Mouse (Mus musculus) splenic B cell, adult 2 months (primary cell): ENCODE data around the gene Gm20388.
A peak's percentile ranks its signal among the peaks of the same experiment; 100 is the strongest.

Experiments used
- DNase-seq: peaks from one replicate; pipeline ENCODE4 v3.0.0-alpha.2; 2011; ENCODE audit warnings: low read depth, low spot score
- H3K27me3 ChIP-seq: 2 replicates; pipeline ENCODE4 v1.6.1; 2012; ENCODE audit warnings: mild to moderate bottlenecking, low read length, moderate library complexity, mixed read lengths; ENCODE audit not compliant: control insufficient read depth, poor library complexity, insufficient read depth, severe bottlenecking
- H3K36me3 ChIP-seq: 2 replicates; pipeline ENCODE4 v1.6.1; 2012; ENCODE audit warnings: mild to moderate bottlenecking, low read length, moderate library complexity, mixed read lengths; ENCODE audit not compliant: control insufficient read depth, poor library complexity, insufficient read depth, severe bottlenecking

Gene Gm20388

GRCm38 (mm10) chr8:121761480-121761879 lies 1850.8 kb downstream of the Gm20388 start:
- peak; percentile 9 for DNase-seq
- Histone ChIP-seq H3K27me3 (no peaks in the 10 kb centered on the region), H3K36me3 (no peaks in the 10 kb centered on the region)

GRCm38 (mm10) chr8:121762999-121763699 lies 1852.5 kb downstream of the Gm20388 start:
- no peaks in the 10 kb centered on the region for H3K36me3 ChIP-seq
- no peak for DNase-seq
- no peaks in the 10 kb centered on the region for H3K27me3 ChIP-seq

- DNase-seq: no peak
- H3K27me3 ChIP-seq: no peaks in the 10 kb centered on the region
- no peaks in the 10 kb centered on the region for H3K36me3 ChIP-seq
Observed at GRCm38 (mm10) chr8:121763700-121764013, 1853.0 kb downstream of the Gm20388 start.

GRCm38 (mm10) chr8:121765594-121766138 lies 1855.0 kb downstream of the Gm20388 start:
- DNase-seq: no peak
- Histone ChIP-seq H3K36me3 (no peaks in the 10 kb centered on the region), H3K27me3 (no peaks in the 10 kb centered on the region)

- H3K36me3 ChIP-seq: no peaks in the 10 kb centered on the region
- DNase-seq: no peak
- no peaks in the 10 kb centered on the region for H3K27me3 ChIP-seq
Observed at GRCm38 (mm10) chr8:121769095-121769494, 1858.5 kb downstream of the Gm20388 start.

- no peaks in the 10 kb centered on the region for H3K36me3 ChIP-seq
- H3K27me3 ChIP-seq: no peaks in the 10 kb centered on the region
- DNase-seq: no peak
Observed at GRCm38 (mm10) chr8:121769621-121770020, 1859.0 kb downstream of the Gm20388 start.

GRCm38 (mm10) chr8:121770845-121771752 lies 1860.5 kb downstream of the Gm20388 start:
- DNase-seq: no peak
- H3K36me3 ChIP-seq: no peaks in the 10 kb centered on the region

GRCm38 (mm10) chr8:121773876-121774275 lies 1863.2 kb downstream of the Gm20388 start:
- no peak for DNase-seq
- Histone ChIP-seq H3K36me3 (no peaks in the 10 kb centered on the region), H3K27me3 (no peaks in the 10 kb centered on the region)

More at GRCm38 (mm10) chr8:121770845-121771752, 1860.5 kb downstream of the Gm20388 start:
- H3K27me3 ChIP-seq: no peaks in the 10 kb centered on the region

GRCm38 (mm10) chr8:121782493-121782892 lies 1871.9 kb downstream of the Gm20388 start:
- no peaks in the 10 kb centered on the region; the same call in 1 of the 2 replicates for H3K27me3 ChIP-seq
- DNase-seq: no peak
- H3K36me3 ChIP-seq: no peaks in the 10 kb centered on the region

- Histone ChIP-seq H3K27me3 (no peaks in the 10 kb centered on the region), H3K36me3 (no peaks in the 10 kb centered on the region)
- DNase-seq: no peak
Observed at GRCm38 (mm10) chr8:121786542-121786941, 1875.9 kb downstream of the Gm20388 start.

GRCm38 (mm10) chr8:121788786-121789185 lies 1878.1 kb downstream of the Gm20388 start:
- Histone ChIP-seq H3K27me3 (no peaks in the 10 kb centered on the region), H3K36me3 (no peaks in the 10 kb centered on the region)
- peak; percentile 52 for DNase-seq

- no peak for DNase-seq
- H3K36me3 ChIP-seq: no peaks in the 10 kb centered on the region
- no peaks in the 10 kb centered on the region for H3K27me3 ChIP-seq
Observed at GRCm38 (mm10) chr8:121792159-121792558, 1881.5 kb downstream of the Gm20388 start.

- no peak for DNase-seq
- Histone ChIP-seq H3K27me3 (no peaks in the 10 kb centered on the region), H3K36me3 (no peaks in the 10 kb centered on the region)
Observed at GRCm38 (mm10) chr8:121792627-121793026, 1882.0 kb downstream of the Gm20388 start.

- DNase-seq: no peak
- H3K27me3 ChIP-seq: no peaks in the 10 kb centered on the region
Observed at GRCm38 (mm10) chr8:121794151-121794550, 1883.5 kb downstream of the Gm20388 start.

GRCm38 (mm10) chr8:121795461-121795860 lies 1884.8 kb downstream of the Gm20388 start:
- DNase-seq: no peak
- Histone ChIP-seq H3K27me3 (no peaks in the 10 kb centered on the region), H3K36me3 (peaks cover 1% of the 10 kb centered on the region; the same call in 1 of the 2 replicates)

More at GRCm38 (mm10) chr8:121794151-121794550, 1883.5 kb downstream of the Gm20388 start:
- H3K36me3 ChIP-seq: no peaks in the 10 kb centered on the region; the same call in 1 of the 2 replicates
